Mouse (Mus musculus): ENCODE data around the gene Fam71f2. TPM values are rescaled to one million over a fixed set of nuclear protein-coding genes. Genes with fewer than 3 reads are reported as not detected.

The Fam71f2 gene
- polyA plus RNA-seq, 1 experiment from 2014 or later: 0.47 TPM

Other genes starting within 250 kb of the Fam71f2 start
- gene Lep, start 219.4 kb upstream of the Fam71f2 start, polyA plus RNA-seq (2014; fragmentation: Nextera tagmentation; extraction: Ambion mirVana): not detected in 2 replicates
- gene Rbm28, start 114.6 kb upstream of the Fam71f2 start, polyA plus RNA-seq (2014; fragmentation: Nextera tagmentation; extraction: Ambion mirVana): 48.4 and 54.6 TPM in 2 replicates
- 0.34 and 0.55 TPM in 2 replicates for gene Prrt4, start 100.0 kb upstream of the Fam71f2 start, polyA plus RNA-seq (2014; fragmentation: Nextera tagmentation; extraction: Ambion mirVana)
- gene Impdh1, start 63.2 kb upstream of the Fam71f2 start, polyA plus RNA-seq (2014; fragmentation: Nextera tagmentation; extraction: Ambion mirVana): 26.5 and 26.7 TPM in 2 replicates
- 34.2 and 35.3 TPM in 2 replicates for gene Hilpda, start 7.1 kb upstream of the Fam71f2 start, polyA plus RNA-seq (2014; fragmentation: Nextera tagmentation; extraction: Ambion mirVana)
- 0.25 TPM in 1 of 2 replicates, not detected in the other for gene Fam71f1, start 39.5 kb downstream of the Fam71f2 start, polyA plus RNA-seq (2014; fragmentation: Nextera tagmentation; extraction: Ambion mirVana)
- 197 and 222 TPM in 2 replicates for gene Calu, start 68.5 kb downstream of the Fam71f2 start, polyA plus RNA-seq (2014; fragmentation: Nextera tagmentation; extraction: Ambion mirVana)
- gene Opn1sw, start 108.9 kb downstream of the Fam71f2 start, polyA plus RNA-seq (2014; fragmentation: Nextera tagmentation; extraction: Ambion mirVana): 0.36 and 0.53 TPM in 2 replicates
- 4.1 and 5.6 TPM in 2 replicates for gene Ccdc136, start 116.7 kb downstream of the Fam71f2 start, polyA plus RNA-seq (2014; fragmentation: Nextera tagmentation; extraction: Ambion mirVana)
- 4.7 and 6.2 TPM in 2 replicates for gene Flnc, start 153.7 kb downstream of the Fam71f2 start, polyA plus RNA-seq (2014; fragmentation: Nextera tagmentation; extraction: Ambion mirVana)
- 223 and 247 TPM in 2 replicates for gene Atp6v1f, start 188.1 kb downstream of the Fam71f2 start, polyA plus RNA-seq (2014; fragmentation: Nextera tagmentation; extraction: Ambion mirVana)
- 0.34 and 0.55 TPM in 2 replicates for gene Atp6v1fnb, start 191.8 kb downstream of the Fam71f2 start, polyA plus RNA-seq (2014; fragmentation: Nextera tagmentation; extraction: Ambion mirVana)
- gene Kcp, start 228.4 kb downstream of the Fam71f2 start, polyA plus RNA-seq (2014; fragmentation: Nextera tagmentation; extraction: Ambion mirVana): 9.2 and 9.5 TPM in 2 replicates
- 8.2 and 9.4 TPM in 2 replicates for gene Irf5, start 247.0 kb downstream of the Fam71f2 start, polyA plus RNA-seq (2014; fragmentation: Nextera tagmentation; extraction: Ambion mirVana)

Data from liver, embryonic 11.5 days (tissue).